Mouse (Mus musculus) embryonic fibroblast, embryonic 13.5 days (primary cell): Measurements from ENCODE around the gene Ccdc117. TPM values are rescaled to one million over a fixed set of nuclear protein-coding genes. Genes with fewer than 3 reads are reported as not detected.
"Not testable (repeated sequence)": the region's sequence is repeated elsewhere in the genome, so short reads cannot be mapped to it uniquely, and the experiment has no call there.

Source experiments
- H3K27ac ChIP-seq: 2 replicates; pipeline ENCODE4 v1.5.1; 2012; ENCODE audit warnings: low read length, control low read depth, inconsistent platforms; ENCODE audit not compliant: insufficient read depth
- H3K4me1 ChIP-seq: 2 replicates; pipeline ENCODE4 v1.6.1; 2011; ENCODE audit warnings: low read length; ENCODE audit not compliant: control insufficient read depth, insufficient read depth
- H3K4me3 ChIP-seq: 2 replicates; pipeline ENCODE4 v1.5.1; 2011; ENCODE audit warnings: mild to moderate bottlenecking, control low read depth, low read length; ENCODE audit not compliant: insufficient read depth
- CTCF ChIP-seq: IDR thresholded peaks from 2 replicates; pipeline ENCODE4 v1.5.1; 2011; ENCODE audit warnings: mild to moderate bottlenecking, control low read depth, low read length, moderate library complexity, borderline replicate concordance; ENCODE audit not compliant: insufficient read depth
- POLR2A ChIP-seq: IDR thresholded peaks from 2 replicates; pipeline ENCODE4 v1.6.1; 2011; ENCODE audit warnings: low read depth, mild to moderate bottlenecking, control low read depth, low read length, moderate library complexity
- polyA plus RNA-seq: library from polyadenylated mRNA; stranded (reverse); fragments of >200 nt; gene quantifications from 2 replicates; pipeline ENCODE4 v1.2.4, GENCODE M21; 2011; ENCODE audit warnings: low read depth; ENCODE audit not compliant: missing spikeins, insufficient read length

Gene Ccdc117
- polyA plus RNA-seq, 1 experiment: 10.4 TPM

- peaks cover 4% of the 10 kb centered on the region; the same call in 1 of the 2 replicates for H3K4me1 ChIP-seq
- H3K27ac ChIP-seq: no peak overlapping the region
- H3K4me3 ChIP-seq: no peak overlapping the region
- no peak for TF ChIP-seq CTCF
- TF ChIP-seq POLR2A: no peak
Measured at GRCm38 (mm10) chr11:5562625-5563268, 20.8 kb upstream of the Ccdc117 start.

- no peak overlapping the region for H3K27ac ChIP-seq
- H3K4me1 ChIP-seq: peaks cover 1% of the 10 kb centered on the region; the same call in 1 of the 2 replicates
- TF ChIP-seq CTCF: no peak
- TF ChIP-seq POLR2A: no peak
- H3K4me3 ChIP-seq: no peak overlapping the region
Measured at GRCm38 (mm10) chr11:5560273-5560672, 18.3 kb upstream of the Ccdc117 start.

GRCm38 (mm10) chr11:5551931-5552330 lies 9.9 kb upstream of the Ccdc117 start:
- no peak for TF ChIP-seq CTCF
- TF ChIP-seq POLR2A: no peak
- H3K4me3 ChIP-seq: no peak overlapping the region
- peak overlapping the region; percentile 95 for H3K27ac ChIP-seq
- H3K4me1 ChIP-seq: no peaks in the 10 kb centered on the region

GRCm38 (mm10) chr11:5551430-5551829 lies 9.4 kb upstream of the Ccdc117 start:
- TF ChIP-seq POLR2A: no peak
- no peak for TF ChIP-seq CTCF
- Histone ChIP-seq H3K4me3 (no peak overlapping the region), H3K27ac (peak overlapping the region; percentile 95), H3K4me1 (no peaks in the 10 kb centered on the region)

- Histone ChIP-seq H3K4me3 (no peak overlapping the region), H3K27ac (no peak overlapping the region), H3K4me1 (no peaks in the 10 kb centered on the region)
- TF ChIP-seq CTCF (no peak), POLR2A (no peak)
Measured at GRCm38 (mm10) chr11:5546693-5547092, 4.7 kb upstream of the Ccdc117 start.

GRCm38 (mm10) chr11:5545457-5545856 lies 3.5 kb upstream of the Ccdc117 start:
- H3K4me1 ChIP-seq: peaks cover 3% of the 10 kb centered on the region; the same call in 1 of the 2 replicates
- H3K27ac ChIP-seq: no peak overlapping the region
- no peak overlapping the region for H3K4me3 ChIP-seq
- TF ChIP-seq POLR2A (no peak), CTCF (no peak)

GRCm38 (mm10) chr11:5544709-5545108 lies 2.7 kb upstream of the Ccdc117 start:
- not testable (repeated sequence) for H3K4me1 ChIP-seq, H3K4me3 ChIP-seq, H3K27ac ChIP-seq

GRCm38 (mm10) chr11:5543281-5543680 lies 1.3 kb upstream of the Ccdc117 start:
- Histone ChIP-seq H3K27ac (no peak overlapping the region), H3K4me1 (peaks cover 6% of the 10 kb centered on the region; the same call in 1 of the 2 replicates), H3K4me3 (no peak overlapping the region)
- TF ChIP-seq CTCF (no peak), POLR2A (no peak)

- Histone ChIP-seq H3K4me3 (no peak overlapping the region), H3K27ac (no peak overlapping the region), H3K4me1 (peaks cover 6% of the 10 kb centered on the region; the same call in 1 of the 2 replicates)
Measured at GRCm38 (mm10) chr11:5542482-5543185, 647 bp upstream of the Ccdc117 start.

GRCm38 (mm10) chr11:5541230-5541798 lies 673 bp downstream of the Ccdc117 start:
- no peak for TF ChIP-seq POLR2A
- TF ChIP-seq CTCF: no peak
- Histone ChIP-seq H3K4me3 (peak overlapping the region; percentile 92), H3K4me1 (peaks cover 6% of the 10 kb centered on the region; the same call in 1 of the 2 replicates), H3K27ac (no peak overlapping the region)

More at GRCm38 (mm10) chr11:5542482-5543185, 647 bp upstream of the Ccdc117 start:
- TF ChIP-seq POLR2A (no peak), CTCF (no peak)
